Comparison of ENCODE assay signal across 8 mouse cellular contexts in genomic region chr16:37788367-37789014, GRCm38 (mm10). TPM values are rescaled to one million over a fixed set of nuclear protein-coding genes. Genes with fewer than 3 reads are reported as not detected.
A peak's percentile ranks its signal among the peaks of the same experiment; 100 is the strongest.
DNase-seq lines count a peak whose midpoint lies in the region; ATAC-seq and TF ChIP-seq lines count a peak whose summit lies in the region.

No protein-coding gene starts in this region.

- no peak for TF ChIP-seq EP300 in heart, postnatal 0 days (IDR thresholded peaks at IDR 0.05; ENCODE audit: low read depth)

- ATAC-seq in heart, postnatal 0 days (ENCODE audit: insufficient read depth, low read depth): peak; percentile 86

- no peaks in the 10 kb centered on the region for H3K9me3 ChIP-seq in heart, postnatal 0 days (replicated peaks; ENCODE audit: control insufficient read depth, low read length)

- H3K27ac ChIP-seq in embryonic fibroblast, embryonic 13.5 days (ENCODE audit: insufficient read depth, low read length): peak overlapping the region; percentile 99
- H3K27ac ChIP-seq in heart, postnatal 0 days (ENCODE audit: low read depth): peak overlapping the region; percentile 79

- TF ChIP-seq CTCF in embryonic fibroblast, embryonic 13.5 days (IDR thresholded peaks at IDR 0.05; ENCODE audit: borderline replicate concordance, insufficient read depth, low read length): no peak
- no peak for TF ChIP-seq CTCF in heart, postnatal 0 days (IDR thresholded peaks at IDR 0.05; ENCODE audit: low read depth)

- H3K9ac ChIP-seq in heart, postnatal 0 days (replicated peaks; ENCODE audit: low read depth, low read length): 0 out of 2 replicates have a peak overlapping the region, but pooled peaks have one; percentile 14

- H3K4me1 ChIP-seq in embryonic fibroblast, embryonic 13.5 days (ENCODE audit: control insufficient read depth, insufficient read depth, low read length): peaks cover 43% of the 10 kb centered on the region
- H3K4me1 ChIP-seq in heart, postnatal 0 days (ENCODE audit: control insufficient read depth, insufficient read depth): peaks cover 65% of the 10 kb centered on the region

- peak; percentile 70 to 73 for DNase-seq in right cerebral cortex, postnatal 10 days (ENCODE audit: low spot score in 2 of 2)
- DNase-seq in right cerebral cortex, postnatal 36 days (ENCODE audit: low spot score in 2 of 2): no peak
- peak; percentile 92 for DNase-seq in heart, postnatal 0 days (ENCODE audit: low spot score)
- DNase-seq in kidney, postnatal 10 days: peak; percentile 92
- DNase-seq in lung, postnatal 25 days (ENCODE audit: low spot score): peak; percentile 42
- DNase-seq in right cerebral cortex, postnatal 4 days: peak; percentile 57
- no peak for DNase-seq in spleen, postnatal 10 days (ENCODE audit: low spot score in 2 of 2)

- TF ChIP-seq POLR2A in embryonic fibroblast, embryonic 13.5 days (IDR thresholded peaks at IDR 0.05; ENCODE audit: low read depth, low read length): no peak

- no peaks in the 10 kb centered on the region for H3K27me3 ChIP-seq in heart, postnatal 0 days (ENCODE audit: control insufficient read depth, insufficient read depth, low read length)

- WGBS in heart, postnatal 0 days: 9% methylated on average over 12 of the region's 12 CpGs

- H3K4me3 ChIP-seq in embryonic fibroblast, embryonic 13.5 days (ENCODE audit: insufficient read depth, low read length): no peak overlapping the region
- no peak overlapping the region for H3K4me3 ChIP-seq in heart, postnatal 0 days (ENCODE audit: low read depth, low read length)

- peak overlapping the region; percentile 41 for H3K4me2 ChIP-seq in heart, postnatal 0 days (ENCODE audit: low read depth, low read length)

- peaks cover 16% of the 10 kb centered on the region; the same call in 1 of the 2 replicates for H3K36me3 ChIP-seq in heart, postnatal 0 days (replicated peaks; ENCODE audit: control insufficient read depth, insufficient read depth, low read length)

RNA-seq across cellular contexts. Expression of gene Fstl1, which starts 11.8 kb away (rescaled TPM):
- 1,166 and 1,394 TPM in 2 replicates for polyA plus RNA-seq in embryonic fibroblast, embryonic 13.5 days (2011; ENCODE audit: insufficient read length, low read depth, missing spikeins)
- total RNA-seq in heart, postnatal 0 days (2014; rRNA removed; ENCODE audit: low replicate concordance): 289 and 316 TPM in 2 replicates
- polyA plus RNA-seq in heart, postnatal 0 days (2015; fragmentation: Nextera tagmentation; extraction: Ambion mirVana): 271 and 272 TPM in 2 replicates

Comparison
In these comparisons a context has a peak if more than half of its experiments do, and no peak if none do; other contexts are left out.
1. DNase-seq: peak in right cerebral cortex, postnatal 10 days (2 of 2), heart, postnatal 0 days (single experiment), kidney, postnatal 10 days (single experiment), lung, postnatal 25 days (single experiment) and right cerebral cortex, postnatal 4 days (single experiment); none in right cerebral cortex, postnatal 36 days (0 of 2) and spleen, postnatal 10 days (0 of 2).